Mouse (Mus musculus) left cerebral cortex, postnatal 14 days (tissue): Measurements from ENCODE around the gene Fam234b. TPM values are rescaled to one million over a fixed set of nuclear protein-coding genes. Genes with fewer than 3 reads are reported as not detected.

Experiments used
- DNase-seq, 2 experiments: peaks; one replicate each; pipeline ENCODE4 v3.0.0; 2021 to 2022; ENCODE audit warnings: low spot score in 2 of 2, mixed read lengths in 1 of 2
- intact Hi-C: fragments of 180-260 bp; cut with DNase I; formaldehyde crosslinking; loops from one replicate; pipeline ENCODE4 v1.15.1; 2025
- total RNA-seq, 2 experiments: library from RNA; stranded (reverse); gene quantifications; 2 replicates each; pipeline ENCODE4 v1.2.3; 2021

The Fam234b gene
- total RNA-seq, 2 experiments from 2014 or later: 118 to 124 TPM

DNA sequence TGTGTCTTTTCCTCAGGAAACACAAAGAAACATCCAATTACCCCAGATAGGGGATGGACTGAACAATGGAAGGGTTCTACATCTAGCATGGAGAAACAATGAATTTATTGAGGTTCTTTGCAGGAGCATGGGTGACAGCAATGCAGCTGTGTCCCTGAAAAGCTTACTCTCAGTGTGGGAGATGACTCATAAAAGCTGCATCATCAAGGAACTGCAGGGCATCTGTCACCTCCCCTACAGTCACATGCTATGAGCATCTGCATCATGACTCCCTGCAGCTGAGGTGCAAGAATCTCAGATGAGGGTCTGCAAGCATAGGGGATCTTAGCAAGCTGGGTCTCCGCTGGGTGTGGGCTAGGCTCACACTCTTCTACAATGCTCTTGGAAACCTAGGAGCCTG, 22.8 kb upstream of the Fam234b start:
- intact Hi-C loops: no loop called here
- peak in 1 of 2 experiments; percentile 27 for DNase-seq

- no peak for DNase-seq
- intact Hi-C loops: no loop called here
Measured at GRCm38 (mm10) chr6:135177271-135177670, 20.5 kb upstream of the Fam234b start.

GRCm38 (mm10) chr6:135178599-135178998, 19.2 kb upstream of the Fam234b start:
- DNase-seq: no peak
- intact Hi-C loops: no loop called here

DNA sequence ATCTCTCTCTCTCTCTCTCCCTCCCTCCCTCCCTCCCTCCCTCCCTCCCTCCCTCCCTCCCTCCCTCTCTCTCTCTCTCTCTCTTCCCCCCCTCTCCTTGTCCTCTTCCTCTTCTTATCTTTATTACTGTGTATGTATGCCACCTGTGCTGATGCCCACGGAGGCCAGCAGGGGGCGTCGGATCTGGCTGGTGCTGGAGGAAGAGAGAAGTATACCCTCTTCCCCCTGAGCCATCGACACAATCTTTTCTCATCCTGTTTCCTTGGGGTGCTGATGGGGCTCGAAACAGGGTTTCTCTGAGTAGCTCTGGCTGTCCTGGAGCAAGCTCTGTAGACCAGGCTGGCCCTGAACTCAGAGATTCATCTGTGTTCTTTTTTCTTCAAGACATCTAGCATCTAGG, 14.9 kb upstream of the Fam234b start:
- intact Hi-C loops: no loop called here
- DNase-seq: no peak

DNA sequence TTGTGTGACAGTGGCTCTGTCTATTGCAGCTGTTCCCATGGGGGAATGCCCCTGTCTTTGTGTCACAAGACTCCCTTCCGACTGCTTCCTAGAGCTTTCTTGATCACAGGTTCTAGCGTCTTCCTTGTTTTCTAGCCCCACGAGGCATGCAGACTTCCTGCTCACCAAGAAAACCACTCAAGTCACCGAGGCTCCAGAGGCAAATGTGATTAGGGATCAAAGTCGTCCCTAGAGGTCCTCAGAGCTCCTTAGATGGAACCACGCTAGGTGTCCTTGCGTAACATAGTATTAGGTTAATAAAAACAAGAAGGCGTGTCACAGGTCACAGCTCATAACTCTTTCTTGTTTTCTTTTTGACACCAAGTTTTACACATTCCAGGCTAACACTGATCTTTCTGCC, 13.8 kb upstream of the Fam234b start:
- intact Hi-C loops: no loop called here
- no peak for DNase-seq

GRCm38 (mm10) chr6:135187076-135187917, 10.5 kb upstream of the Fam234b start:
- DNase-seq: no peak
- intact Hi-C loops: no loop called here

DNA sequence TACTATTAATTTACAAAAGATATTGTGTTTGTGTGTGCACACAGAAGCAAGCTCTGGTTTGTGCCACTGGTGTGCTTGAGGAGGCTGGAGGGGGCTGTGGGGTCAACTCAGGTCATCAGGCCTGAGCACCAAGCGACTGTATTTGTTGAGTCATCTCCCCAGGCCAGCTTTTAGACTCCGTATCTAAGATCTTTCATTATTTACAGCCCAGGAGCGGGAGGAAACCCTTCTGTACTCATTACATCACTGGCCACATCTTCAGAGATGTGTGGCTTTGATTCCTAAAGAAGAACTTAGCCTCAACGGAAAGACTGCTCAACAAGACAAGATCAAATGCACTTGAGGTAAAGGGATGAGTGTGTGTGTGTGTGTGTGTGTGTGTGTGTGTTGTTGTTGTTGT, 9.1 kb upstream of the Fam234b start:
- intact Hi-C loops: no loop called here
- no peak for DNase-seq

GRCm38 (mm10) chr6:135190122-135190521, 7.7 kb upstream of the Fam234b start:
- intact Hi-C loops: no loop called here
- DNase-seq: no peak

- no peak for DNase-seq
- intact Hi-C loops: no loop called here
Measured at GRCm38 (mm10) chr6:135191906-135192305, 5.9 kb upstream of the Fam234b start.

DNA sequence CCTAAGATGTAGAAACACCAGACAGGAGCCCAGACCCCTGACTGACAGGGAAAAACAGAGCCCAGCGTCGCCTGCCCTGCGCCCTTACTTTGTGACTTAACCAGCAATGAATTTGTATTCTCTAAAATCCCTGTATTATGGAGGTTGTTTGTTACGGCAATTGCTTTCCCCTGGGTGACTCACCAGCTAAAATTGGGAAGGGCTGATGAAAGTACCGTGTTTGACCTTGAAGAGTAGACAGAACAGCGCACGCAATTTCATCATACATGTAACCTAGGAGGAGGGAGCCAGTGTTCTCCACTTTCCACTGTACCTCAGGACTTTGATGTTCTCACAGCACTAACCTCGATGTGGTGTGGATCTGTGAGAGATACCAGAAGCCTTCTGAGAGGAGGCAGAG, 4.8 kb upstream of the Fam234b start:
- DNase-seq: no peak
- intact Hi-C loops: no loop called here

DNA sequence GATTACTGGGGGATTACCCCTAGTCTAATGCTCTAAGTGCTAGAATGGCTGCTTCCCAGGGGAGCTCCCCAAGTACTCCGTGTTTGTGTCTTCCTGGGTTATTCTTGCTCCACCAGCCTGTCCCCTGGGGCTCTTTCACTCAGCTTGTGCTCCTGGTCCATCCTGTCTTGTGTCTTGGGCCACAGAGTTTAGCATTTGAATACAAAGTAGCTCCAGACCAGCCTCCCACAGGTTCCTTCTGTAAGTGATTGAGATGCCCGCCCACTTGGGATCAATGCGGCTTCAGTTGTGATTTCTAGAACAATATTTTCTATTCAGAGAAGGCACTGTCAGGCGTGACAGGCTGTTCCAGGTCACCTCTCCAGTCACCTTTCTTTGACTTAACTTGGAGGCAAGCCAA, 4.0 kb upstream of the Fam234b start:
- no peak for DNase-seq
- intact Hi-C loops: no loop called here

GRCm38 (mm10) chr6:135194907-135195306, 2.9 kb upstream of the Fam234b start:
- intact Hi-C loops: no loop called here

DNA sequence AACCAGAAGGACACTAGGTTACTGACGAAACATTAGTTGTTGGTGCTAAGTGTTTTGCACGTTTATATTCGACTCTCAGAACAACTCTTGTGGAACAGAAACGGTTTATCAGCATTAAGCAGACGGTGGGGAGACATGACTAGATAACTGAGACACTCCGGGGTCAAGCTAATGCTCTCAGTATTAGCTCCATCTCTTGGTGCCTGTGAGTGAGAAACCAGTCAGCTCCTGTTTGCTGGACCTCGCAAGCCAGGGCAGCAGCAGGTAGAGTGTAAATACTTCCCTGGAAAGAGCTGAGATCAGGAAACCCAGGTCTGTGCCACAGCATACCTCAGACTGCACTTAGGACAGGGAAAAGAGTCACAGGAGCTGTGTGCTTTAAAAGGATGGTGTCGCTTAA, 1.1 kb upstream of the Fam234b start:
- no peak for DNase-seq

More at GRCm38 (mm10) chr6:135194907-135195306, 2.9 kb upstream of the Fam234b start:
- no peak for DNase-seq

DNA sequence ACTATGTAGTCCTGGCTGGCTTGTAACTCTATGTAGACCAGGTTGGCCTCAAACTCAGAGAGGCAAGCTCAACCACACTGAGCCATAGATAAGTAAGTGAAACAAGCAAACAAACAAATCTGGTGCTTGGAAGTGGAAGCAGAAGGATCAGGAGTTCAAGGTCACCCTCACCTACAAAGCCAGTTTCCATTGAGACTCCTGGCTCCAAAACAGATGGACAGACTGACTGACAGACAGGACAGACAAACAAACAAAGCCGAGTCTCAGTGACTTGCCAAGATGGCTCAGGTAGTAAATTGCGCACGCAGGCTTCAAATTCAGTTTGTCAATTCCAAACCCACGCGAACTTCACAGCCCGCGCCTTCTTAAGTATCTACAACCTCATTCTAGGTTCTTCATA, 331 bp upstream of the Fam234b start:
- DNase-seq: no peak
- intact Hi-C loops: no loop called here

More for the DNA sequence above, 1.1 kb upstream of the Fam234b start:
- intact Hi-C loops: no loop called here

DNA sequence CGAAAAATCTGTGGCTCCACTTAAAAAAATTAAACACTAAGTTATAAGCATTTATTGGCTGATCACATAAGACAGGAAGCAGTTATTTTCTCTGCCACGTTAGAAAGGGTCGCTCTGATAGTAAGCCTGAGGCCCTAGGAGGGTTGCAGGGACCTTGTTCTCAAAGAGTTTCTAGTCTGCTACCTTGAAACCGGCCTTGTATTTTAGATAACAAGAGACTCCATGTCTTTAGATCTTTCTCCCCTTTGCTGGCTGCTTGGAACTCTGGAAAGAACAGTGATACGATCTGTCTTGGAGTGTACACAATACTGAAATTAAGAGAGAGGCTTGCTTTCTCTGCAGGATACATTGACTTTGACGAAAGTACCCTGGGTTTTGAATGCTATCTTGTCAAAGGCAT, 949 bp downstream of the Fam234b start:
- no peak for DNase-seq
- intact Hi-C loops: no loop called here

- DNase-seq: peak; percentile 41 to 72
- intact Hi-C loops: no loop called here
Measured at GRCm38 (mm10) chr6:135200122-135200957, 2.6 kb downstream of the Fam234b start.

DNA sequence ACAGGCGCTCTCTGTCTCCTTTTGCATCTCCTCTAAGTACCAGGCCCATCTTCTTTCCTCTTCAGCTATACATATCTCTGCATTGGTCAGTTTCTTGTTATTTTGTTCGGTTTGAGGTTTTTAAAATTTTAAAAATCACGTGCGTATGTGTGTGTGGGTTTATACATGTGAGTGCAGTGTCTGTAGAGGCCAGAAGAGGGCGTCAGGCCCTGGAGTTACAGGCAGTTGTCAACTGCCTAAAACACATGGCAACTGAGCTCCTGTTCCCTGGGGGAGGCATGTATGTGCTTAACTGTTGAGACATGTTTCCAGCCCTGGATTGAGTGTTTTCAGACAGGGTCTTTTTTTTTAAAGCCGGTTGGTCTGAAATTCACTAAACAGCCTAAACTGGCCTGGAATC, 4.9 kb downstream of the Fam234b start:
- intact Hi-C loops: no loop called here
- DNase-seq: no peak

- intact Hi-C loops: no loop called here
- peak in 1 of 2 experiments; percentile 48 for DNase-seq
Measured at GRCm38 (mm10) chr6:135203737-135204136, 6.0 kb downstream of the Fam234b start.

GRCm38 (mm10) chr6:135204869-135205268, 7.1 kb downstream of the Fam234b start:
- intact Hi-C loops: no loop called here
- no peak for DNase-seq

DNA sequence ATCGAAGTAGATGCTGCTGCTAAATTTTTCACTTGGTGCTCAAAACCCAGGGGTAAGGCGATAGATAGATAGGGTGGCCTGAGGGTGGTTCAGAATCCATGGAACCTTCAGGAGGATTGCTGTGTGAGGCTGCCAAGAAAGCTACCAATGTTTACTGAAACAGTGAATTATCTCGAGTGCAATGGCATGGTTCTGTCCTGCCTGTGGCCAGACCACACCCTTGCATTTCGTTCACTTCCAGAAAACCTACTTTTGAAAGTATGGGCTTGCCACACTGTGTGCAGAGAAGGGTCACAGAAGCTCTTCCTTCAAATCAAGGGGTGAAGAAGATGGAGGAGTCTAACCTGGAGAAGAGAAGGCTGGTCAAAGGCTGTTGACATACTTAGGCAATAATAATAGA, 8.0 kb downstream of the Fam234b start:
- intact Hi-C loops: no loop called here
- DNase-seq: no peak

GRCm38 (mm10) chr6:135206909-135207308, 9.1 kb downstream of the Fam234b start:
- peak in 1 of 2 experiments; percentile 35 for DNase-seq
- intact Hi-C loops: no loop called here
